Comparison of ENCODE assay signal across 26 mouse cellular contexts in the genomic region with DNA sequence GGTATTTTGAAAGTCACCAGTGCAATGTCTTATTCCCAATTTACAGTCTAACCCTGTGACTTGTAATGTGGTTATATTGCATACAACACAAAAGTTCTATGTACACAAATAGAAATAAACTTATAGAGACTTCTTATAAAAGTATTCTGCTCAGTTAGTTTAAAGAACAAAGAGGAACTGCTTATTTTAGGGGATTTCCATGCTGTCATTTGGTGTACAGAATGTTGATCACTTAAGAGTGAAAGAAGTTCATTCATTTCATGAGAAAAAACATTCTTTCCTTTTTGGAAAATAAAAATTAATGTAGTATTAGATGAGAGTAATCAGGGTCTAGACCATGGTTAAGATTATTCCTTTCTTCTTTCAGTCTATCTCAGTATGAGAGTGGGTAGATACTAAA. TPM values are rescaled to one million over a fixed set of nuclear protein-coding genes. Genes with fewer than 3 reads are reported as not detected.
"Had no signal": no experiment of that assay in that cellular context is flagged by ENCODE, and none has a peak within 500 bp of the region (broad histone marks: within the 10 kb centered on the region; RNA-seq: fewer than 3 reads in every experiment).

No protein-coding gene starts in this region.

- DNase-seq: gastrocnemius, postnatal 14 days; gastrocnemius, postnatal 36 days; heart, adult 11 months; heart, adult 2 months; heart, postnatal 10 days; heart, postnatal 4 days; kidney, adult 18-20 months; kidney, adult 8-10 months; kidney, postnatal 14 days; kidney, postnatal 36 days; layer of hippocampus, adult 9-11 months; layer of hippocampus, postnatal 36 days; left cerebral cortex, postnatal 4 days had no signal

- H3K4me3 ChIP-seq: heart, adult 2 months; heart, embryonic 10.5 days; heart, embryonic 12.5 days; hindbrain, embryonic 10.5 days; hindbrain, embryonic 12.5 days; intestine, embryonic 15.5 days; limb, embryonic 13.5 days; limb, embryonic 15.5 days had no signal

- ATAC-seq: hindbrain, embryonic 16.5 days; inflammation-experienced regulatory T-cells, adult 6 months; intestine, embryonic 15.5 days; intestine, postnatal 0 days had no signal

- H3K27ac ChIP-seq: heart, adult 2 months; heart, embryonic 10.5 days; hindbrain, embryonic 10.5 days; hindbrain, embryonic 12.5 days; hindbrain, embryonic 14.5 days; intestine, embryonic 15.5 days; limb, embryonic 13.5 days; limb, embryonic 15.5 days had no signal

- H3K27me3 ChIP-seq: heart, embryonic 12.5 days; hindbrain, embryonic 12.5 days; intestine, embryonic 15.5 days; limb, embryonic 13.5 days; limb, embryonic 15.5 days had no signal

- H3K4me1 ChIP-seq: heart, embryonic 10.5 days; heart, embryonic 12.5 days; hindbrain, embryonic 10.5 days; hindbrain, embryonic 12.5 days; intestine, embryonic 15.5 days; limb, embryonic 13.5 days; limb, embryonic 15.5 days had no signal

- H3K36me3 ChIP-seq: heart, embryonic 10.5 days; heart, embryonic 12.5 days; hindbrain, embryonic 10.5 days; hindbrain, embryonic 12.5 days; intestine, embryonic 15.5 days; limb, embryonic 13.5 days; limb, embryonic 15.5 days had no signal

RNA-seq across cellular contexts. Expression of a gene that starts 8.2 kb away (rescaled TPM):
- total RNA-seq: gastrocnemius, adult 18-20 months; gastrocnemius, adult 8-10 months; gastrocnemius, postnatal 14 days; gastrocnemius, postnatal 36 days; heart, postnatal 4 days had no signal
- polyA plus RNA-seq: heart, embryonic 10.5 days had no signal
